Mouse (Mus musculus): ENCODE data around the gene Ndufa13. TPM values are rescaled to one million over a fixed set of nuclear protein-coding genes. Genes with fewer than 3 reads are reported as not detected.
A peak's percentile ranks its signal among the peaks of the same experiment; 100 is the strongest.
"Not testable (repeated sequence)": the region's sequence is repeated elsewhere in the genome, so short reads cannot be mapped to it uniquely, and the experiment has no call there.

The Ndufa13 gene
- 111 and 119 TPM in 2 replicates for polyA plus RNA-seq (2012; rRNA removed)

GRCm38 (mm10) chr8:69902163-69903062 is at the start of gene Ndufa13, which contains the start of the genes Tssk6 and Yjefn3:
Ndufa13 (minus strand) TSS chr8:69902558.
Tssk6 (plus strand) TSS chr8:69902184.
Yjefn3 (minus strand) TSS chr8:69902712.
- no peak for DNase-seq (ENCODE audit: low read depth, low spot score)
- WGBS, result 3% methylated on average over 89 of the region's 89 CpGs

- 90% methylated on average over 2 of the region's 2 CpGs for WGBS
Measured at GRCm38 (mm10) chr8:69950300-69950699, 47.9 kb upstream of the Ndufa13 start.

GRCm38 (mm10) chr8:69942495-69942894 is 40.1 kb upstream of the Ndufa13 start:
- not testable (repeated sequence) for DNase-seq (ENCODE audit: low read depth, low spot score)
- 74% methylated on average over 3 of the region's 3 CpGs for WGBS

More at GRCm38 (mm10) chr8:69950300-69950699, 47.9 kb upstream of the Ndufa13 start:
- DNase-seq (ENCODE audit: low read depth, low spot score), result no peak

- 85% methylated on average over 2 of the region's 2 CpGs for WGBS
- no peak for DNase-seq (ENCODE audit: low read depth, low spot score)
Measured at GRCm38 (mm10) chr8:69940386-69940785, 38.0 kb upstream of the Ndufa13 start.

- WGBS, result 39% methylated on average over 3 of the region's 3 CpGs
- no peak for DNase-seq (ENCODE audit: low read depth, low spot score)
Measured at GRCm38 (mm10) chr8:69939633-69940032, 37.3 kb upstream of the Ndufa13 start.

- WGBS, result 66% methylated on average over 6 of the region's 6 CpGs
- DNase-seq (ENCODE audit: low read depth, low spot score), result no peak
Measured at GRCm38 (mm10) chr8:69938245-69938982, 36.1 kb upstream of the Ndufa13 start.

- 71% methylated on average over 3 of the region's 3 CpGs for WGBS
Measured at GRCm38 (mm10) chr8:69937466-69937865, 35.1 kb upstream of the Ndufa13 start.

GRCm38 (mm10) chr8:69936050-69936794 is 33.9 kb upstream of the Ndufa13 start:
- 55% methylated on average over 7 of the region's 7 CpGs for WGBS
- DNase-seq (ENCODE audit: low read depth, low spot score), result no peak

More at GRCm38 (mm10) chr8:69937466-69937865, 35.1 kb upstream of the Ndufa13 start:
- DNase-seq (ENCODE audit: low read depth, low spot score), result no peak

GRCm38 (mm10) chr8:69935431-69935830 is 33.1 kb upstream of the Ndufa13 start:
- DNase-seq (ENCODE audit: low read depth, low spot score), result no peak
- WGBS, result 87% methylated on average over 3 of the region's 3 CpGs

GRCm38 (mm10) chr8:69934582-69934981 is 32.2 kb upstream of the Ndufa13 start:
- DNase-seq (ENCODE audit: low read depth, low spot score), result no peak
- WGBS, result 81% methylated on average over 5 of the region's 5 CpGs

GRCm38 (mm10) chr8:69933811-69934210 is 31.5 kb upstream of the Ndufa13 start:
- no peak for DNase-seq (ENCODE audit: low read depth, low spot score)
- 55% methylated on average over 2 of the region's 2 CpGs for WGBS

- DNase-seq (ENCODE audit: low read depth, low spot score), result no peak
Measured at GRCm38 (mm10) chr8:69926901-69927300, 24.5 kb upstream of the Ndufa13 start.

GRCm38 (mm10) chr8:69923986-69924385 is 21.6 kb upstream of the Ndufa13 start:
- WGBS, result 88% methylated on average over 1 of the region's 1 CpGs
- no peak for DNase-seq (ENCODE audit: low read depth, low spot score)

GRCm38 (mm10) chr8:69921141-69921540 is 18.8 kb upstream of the Ndufa13 start:
- 75% methylated on average over 2 of the region's 2 CpGs for WGBS
- DNase-seq (ENCODE audit: low read depth, low spot score), result no peak

- DNase-seq (ENCODE audit: low read depth, low spot score), result no peak
- WGBS, result 36% methylated on average over 11 of the region's 11 CpGs
Measured at GRCm38 (mm10) chr8:69919876-69920662, 17.7 kb upstream of the Ndufa13 start.

- WGBS, result 57% methylated on average over 1 of the region's 1 CpGs
- peak; percentile 63 for DNase-seq (ENCODE audit: low read depth, low spot score)
Measured at GRCm38 (mm10) chr8:69919010-69919409, 16.7 kb upstream of the Ndufa13 start.

GRCm38 (mm10) chr8:69918506-69918905 is 16.1 kb upstream of the Ndufa13 start:
- DNase-seq (ENCODE audit: low read depth, low spot score), result no peak

- 71% methylated on average over 5 of the region's 5 CpGs for WGBS
Measured at GRCm38 (mm10) chr8:69915748-69916147, 13.4 kb upstream of the Ndufa13 start.

GRCm38 (mm10) chr8:69914526-69914925 is 12.2 kb upstream of the Ndufa13 start:
- no peak for DNase-seq (ENCODE audit: low read depth, low spot score)
- 83% methylated on average over 4 of the region's 4 CpGs for WGBS

More at GRCm38 (mm10) chr8:69915748-69916147, 13.4 kb upstream of the Ndufa13 start:
- DNase-seq (ENCODE audit: low read depth, low spot score), result no peak

Data from large intestine, adult 2 months (tissue).